Mouse (Mus musculus): ENCODE results near the gene Cyp8b1. TPM values are rescaled to one million over a fixed set of nuclear protein-coding genes. Genes with fewer than 3 reads are reported as not detected.
A peak's percentile ranks its signal among the peaks of the same experiment; 100 is the strongest.

Gene Cyp8b1
- total RNA-seq, 4 experiments from 2014 or later = not detected

- no peak for DNase-seq (ENCODE audit: low spot score in 2 of 2)
Observed at GRCm38 (mm10) chr9:121915056-121915455, 1.0 kb downstream of the Cyp8b1 start.

- no peak for DNase-seq (ENCODE audit: low spot score in 2 of 2)
Observed at GRCm38 (mm10) chr9:121914226-121914757, 1.8 kb downstream of the Cyp8b1 start.

GRCm38 (mm10) chr9:121912786-121913185, 3.3 kb downstream of the Cyp8b1 start:
- DNase-seq (ENCODE audit: low spot score in 2 of 2) = no peak

- no peak for DNase-seq (ENCODE audit: low spot score in 2 of 2)
Observed at GRCm38 (mm10) chr9:121911196-121911595, 4.9 kb downstream of the Cyp8b1 start.

- no peak for DNase-seq (ENCODE audit: low spot score in 2 of 2)
Observed at GRCm38 (mm10) chr9:121909635-121910034, 6.5 kb downstream of the Cyp8b1 start.

- DNase-seq (ENCODE audit: low spot score in 2 of 2) = no peak
Observed at GRCm38 (mm10) chr9:121908321-121908720, 7.8 kb downstream of the Cyp8b1 start.

GRCm38 (mm10) chr9:121907356-121908070, 8.6 kb downstream of the Cyp8b1 start:
- no peak for DNase-seq (ENCODE audit: low spot score in 2 of 2)

GRCm38 (mm10) chr9:121906456-121906855, 9.6 kb downstream of the Cyp8b1 start:
- DNase-seq (ENCODE audit: low spot score in 2 of 2) = no peak

- peak; percentile 25 to 45 for DNase-seq (ENCODE audit: low spot score in 2 of 2)
Observed at GRCm38 (mm10) chr9:121905556-121906185, 10.4 kb downstream of the Cyp8b1 start.

- DNase-seq (ENCODE audit: low spot score in 2 of 2) = no peak
Observed at GRCm38 (mm10) chr9:121904946-121905345, 11.2 kb downstream of the Cyp8b1 start.

GRCm38 (mm10) chr9:121904319-121904718, 11.8 kb downstream of the Cyp8b1 start:
- DNase-seq (ENCODE audit: low spot score in 2 of 2) = no peak

GRCm38 (mm10) chr9:121903476-121904305, 12.4 kb downstream of the Cyp8b1 start:
- DNase-seq (ENCODE audit: low spot score in 2 of 2) = no peak

GRCm38 (mm10) chr9:121901710-121902700, 14.1 kb downstream of the Cyp8b1 start:
- no peak for DNase-seq (ENCODE audit: low spot score in 2 of 2)

- DNase-seq (ENCODE audit: low spot score in 2 of 2) = no peak
Observed at GRCm38 (mm10) chr9:121900282-121900855, 15.7 kb downstream of the Cyp8b1 start.

GRCm38 (mm10) chr9:121899306-121899705, 16.8 kb downstream of the Cyp8b1 start:
- DNase-seq (ENCODE audit: low spot score in 2 of 2) = no peak

GRCm38 (mm10) chr9:121898245-121898644, 17.9 kb downstream of the Cyp8b1 start, which contains the start of gene Ackr2:
TSS of gene Ackr2 (plus strand) at chr9:121898355.
- DNase-seq (ENCODE audit: low spot score in 2 of 2) = no peak

GRCm38 (mm10) chr9:121896820-121897219, 19.3 kb downstream of the Cyp8b1 start:
- DNase-seq (ENCODE audit: low spot score in 2 of 2) = no peak

GRCm38 (mm10) chr9:121895392-121895993, 20.6 kb downstream of the Cyp8b1 start:
- no peak for DNase-seq (ENCODE audit: low spot score in 2 of 2)

- DNase-seq (ENCODE audit: low spot score in 2 of 2) = no peak
Observed at GRCm38 (mm10) chr9:121894447-121894846, 21.7 kb downstream of the Cyp8b1 start.

Data from left cerebral cortex, adult 8-10 months (tissue).